Comparison of ENCODE assay signal across 21 mouse cellular contexts in the genomic region with DNA sequence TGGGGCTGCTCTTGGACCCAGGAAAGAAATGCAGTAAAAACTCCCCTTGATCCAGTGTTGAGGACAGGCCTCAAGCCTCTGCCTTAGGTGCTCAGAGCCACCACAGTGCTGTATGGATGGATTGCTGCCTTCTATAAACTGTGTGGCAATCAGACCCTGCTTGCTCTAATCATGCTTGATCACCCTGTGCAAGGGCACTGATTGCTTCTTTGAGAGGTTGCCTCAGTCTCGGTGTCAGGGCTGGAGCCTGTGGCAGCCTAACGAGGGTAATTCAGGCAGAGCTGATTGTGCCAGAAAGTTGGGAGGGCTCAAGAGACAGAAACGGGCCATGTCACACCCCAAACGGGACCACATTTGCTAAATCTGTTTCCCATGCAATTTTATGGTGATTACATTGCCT. TPM values are rescaled to one million over a fixed set of nuclear protein-coding genes. Genes with fewer than 3 reads are reported as not detected.
DNase-seq lines count a peak whose midpoint lies in the region; ATAC-seq and TF ChIP-seq lines count a peak whose summit lies in the region.
"Had no signal": no experiment of that assay in that cellular context is flagged by ENCODE, and none has a peak within 500 bp of the region (broad histone marks: within the 10 kb centered on the region; RNA-seq: fewer than 3 reads in every experiment).

No protein-coding gene starts in this region.

- no peaks in the 10 kb centered on the region for H3K9me3 ChIP-seq in forebrain, embryonic 12.5 days
- H3K9me3 ChIP-seq in forebrain, embryonic 11.5 days (ENCODE audit: control insufficient read depth, low read length) = no peaks in the 10 kb centered on the region
- H3K9me3 ChIP-seq in midbrain, embryonic 12.5 days = no peaks in the 10 kb centered on the region
- H3K9me3 ChIP-seq in midbrain, embryonic 16.5 days (replicated peaks; ENCODE audit: control insufficient read depth, low read length, poor library complexity, severe bottlenecking) = no peaks in the 10 kb centered on the region
- H3K9me3 ChIP-seq in midbrain, embryonic 15.5 days = no peaks in the 10 kb centered on the region
- H3K9me3 ChIP-seq: embryonic facial prominence, embryonic 12.5 days; limb, embryonic 12.5 days; liver, embryonic 12.5 days; neural tube, embryonic 12.5 days had no signal

- H3K27me3 ChIP-seq in forebrain, embryonic 12.5 days = 0 out of 2 replicates have a peak, but pooled peaks cover 1% of the 10 kb centered on the region
- no peaks in the 10 kb centered on the region for H3K27me3 ChIP-seq in forebrain, embryonic 11.5 days (ENCODE audit: control insufficient read depth, insufficient read depth, low read length)
- no peaks in the 10 kb centered on the region for H3K27me3 ChIP-seq in midbrain, embryonic 12.5 days
- no peaks in the 10 kb centered on the region for H3K27me3 ChIP-seq in midbrain, embryonic 16.5 days (ENCODE audit: control insufficient read depth, insufficient read depth, low read depth, low read length)
- no peaks in the 10 kb centered on the region for H3K27me3 ChIP-seq in midbrain, embryonic 15.5 days (replicated peaks)
- H3K27me3 ChIP-seq: embryonic facial prominence, embryonic 12.5 days; limb, embryonic 12.5 days; neural tube, embryonic 12.5 days had no signal

- DNase-seq in forebrain, embryonic 11.5 days (ENCODE audit: low spot score) = no peak
- peak; percentile 46 for DNase-seq in brain, embryonic 14.5 days (ENCODE audit: low read depth)
- no peak for DNase-seq in gastrocnemius, adult 8-10 months (ENCODE audit: low spot score in 2 of 2)
- no peak for DNase-seq in ovary, adult 18-20 months (ENCODE audit: low spot score)
- DNase-seq: B cell, adult 2 months; cerebellum, adult 9-10 months; heart, postnatal 10 days; kidney, adult 11 months; lung, embryonic 14.5 days; lung, postnatal 36 days; thymus, postnatal 14 days had no signal

- 37% methylated on average over 4 of the region's 4 CpGs for WGBS in forebrain, embryonic 12.5 days
- 40% methylated on average over 4 of the region's 4 CpGs for WGBS in forebrain, embryonic 11.5 days
- 62% methylated on average over 4 of the region's 4 CpGs for WGBS in midbrain, embryonic 12.5 days
- 43% methylated on average over 4 of the region's 4 CpGs for WGBS in midbrain, embryonic 16.5 days
- 34% methylated on average over 4 of the region's 4 CpGs for WGBS in midbrain, embryonic 15.5 days

- H3K36me3 ChIP-seq in forebrain, embryonic 12.5 days (replicated peaks) = peaks cover 43% of the 10 kb centered on the region
- peaks cover 3% of the 10 kb centered on the region; the same call in 1 of the 2 replicates for H3K36me3 ChIP-seq in forebrain, embryonic 11.5 days (ENCODE audit: control insufficient read depth, insufficient read depth, low read length)
- peaks cover 43% of the 10 kb centered on the region for H3K36me3 ChIP-seq in midbrain, embryonic 12.5 days
- H3K36me3 ChIP-seq in midbrain, embryonic 16.5 days (ENCODE audit: control insufficient read depth, insufficient read depth, low read length) = peaks cover 29% of the 10 kb centered on the region
- H3K36me3 ChIP-seq in midbrain, embryonic 15.5 days (replicated peaks) = peaks cover 32% of the 10 kb centered on the region

- H3K27ac ChIP-seq in forebrain, embryonic 12.5 days = peak overlapping the region; percentile 38; the same call in 1 of the 2 replicates
- H3K27ac ChIP-seq in forebrain, embryonic 11.5 days (ENCODE audit: low read depth, low read length) = no peak overlapping the region
- 0 out of 2 replicates have a peak overlapping the region, but pooled peaks have one; percentile 36 for H3K27ac ChIP-seq in midbrain, embryonic 12.5 days (replicated peaks)
- H3K27ac ChIP-seq in midbrain, embryonic 16.5 days (ENCODE audit: low read length) = no peak overlapping the region; the same call in 1 of the 2 replicates
- peak overlapping the region; percentile 39 for H3K27ac ChIP-seq in midbrain, embryonic 15.5 days
- H3K27ac ChIP-seq: embryonic facial prominence, embryonic 12.5 days; kidney, postnatal 0 days; limb, embryonic 12.5 days; liver, embryonic 12.5 days; neural tube, embryonic 12.5 days had no signal

- H3K4me2 ChIP-seq in forebrain, embryonic 12.5 days = no peak overlapping the region
- no peak overlapping the region for H3K4me2 ChIP-seq in forebrain, embryonic 11.5 days (ENCODE audit: low read depth, low read length, severe bottlenecking)
- no peak overlapping the region for H3K4me2 ChIP-seq in midbrain, embryonic 12.5 days (replicated peaks)
- no peak overlapping the region for H3K4me2 ChIP-seq in midbrain, embryonic 16.5 days (ENCODE audit: low read length)
- no peak overlapping the region for H3K4me2 ChIP-seq in midbrain, embryonic 15.5 days
- H3K4me2 ChIP-seq: embryonic facial prominence, embryonic 12.5 days; heart, embryonic 11.5 days; limb, embryonic 12.5 days; liver, embryonic 12.5 days; lung, embryonic 14.5 days; neural tube, embryonic 12.5 days had no signal

- no peak for TF ChIP-seq POLR2A in brain, embryonic 14.5 days (IDR thresholded peaks at IDR 0.05; ENCODE audit: borderline replicate concordance, extremely low read depth, insufficient read depth, insufficient read length, poor library complexity, severe bottlenecking)

- H3K4me1 ChIP-seq in forebrain, embryonic 12.5 days = peaks cover 8% of the 10 kb centered on the region; the same call in 1 of the 2 replicates
- no peaks in the 10 kb centered on the region for H3K4me1 ChIP-seq in forebrain, embryonic 11.5 days (replicated peaks; ENCODE audit: control insufficient read depth, insufficient read depth, low read length)
- H3K4me1 ChIP-seq in midbrain, embryonic 12.5 days = peaks cover 11% of the 10 kb centered on the region
- peaks cover 3% of the 10 kb centered on the region; the same call in 1 of the 2 replicates for H3K4me1 ChIP-seq in midbrain, embryonic 16.5 days (ENCODE audit: control insufficient read depth, insufficient read depth, low read length)
- peaks cover 13% of the 10 kb centered on the region; the same call in 1 of the 2 replicates for H3K4me1 ChIP-seq in midbrain, embryonic 15.5 days
- H3K4me1 ChIP-seq: embryonic facial prominence, embryonic 12.5 days; liver, embryonic 12.5 days had no signal

- TF ChIP-seq CTCF in brain, embryonic 14.5 days (IDR thresholded peaks at IDR 0.05; ENCODE audit: borderline replicate concordance, extremely low read depth, insufficient read depth, insufficient read length) = no peak

- no peak overlapping the region for H3K9ac ChIP-seq in forebrain, embryonic 12.5 days
- no peak overlapping the region for H3K9ac ChIP-seq in forebrain, embryonic 11.5 days (ENCODE audit: low read length)
- no peak overlapping the region for H3K9ac ChIP-seq in midbrain, embryonic 12.5 days (replicated peaks)
- no peak overlapping the region for H3K9ac ChIP-seq in midbrain, embryonic 16.5 days (ENCODE audit: low read depth, low read length)
- H3K9ac ChIP-seq in midbrain, embryonic 15.5 days = no peak overlapping the region
- H3K9ac ChIP-seq: embryonic facial prominence, embryonic 12.5 days; limb, embryonic 12.5 days; liver, embryonic 12.5 days; lung, embryonic 14.5 days; neural tube, embryonic 12.5 days had no signal

- H3K4me3 ChIP-seq in forebrain, embryonic 12.5 days (replicated peaks) = no peak overlapping the region
- H3K4me3 ChIP-seq in forebrain, embryonic 11.5 days (ENCODE audit: low read depth, low read length) = no peak overlapping the region
- H3K4me3 ChIP-seq in midbrain, embryonic 12.5 days = no peak overlapping the region
- no peak overlapping the region for H3K4me3 ChIP-seq in midbrain, embryonic 16.5 days (ENCODE audit: low read depth, low read length)
- H3K4me3 ChIP-seq in midbrain, embryonic 15.5 days = no peak overlapping the region
- H3K4me3 ChIP-seq: embryonic facial prominence, embryonic 12.5 days; limb, embryonic 12.5 days; liver, embryonic 12.5 days; neural tube, embryonic 12.5 days had no signal

- 0 out of 2 replicates have a peak, but pooled peaks have one; percentile 12 for ATAC-seq in forebrain, embryonic 12.5 days (ENCODE audit: low FRiP score)
- ATAC-seq in forebrain, embryonic 11.5 days (replicated peaks; ENCODE audit: low FRiP score) = no peak
- no peak for ATAC-seq in midbrain, embryonic 12.5 days (ENCODE audit: low FRiP score, low read depth)
- ATAC-seq in midbrain, embryonic 16.5 days = no peak
- no peak for ATAC-seq in midbrain, embryonic 15.5 days (replicated peaks)
- ATAC-seq: liver, embryonic 12.5 days had no signal

RNA-seq across cellular contexts. Expression of a gene that starts 47.2 kb away (rescaled TPM):
- 52.3 and 56.8 TPM in 2 replicates for polyA plus RNA-seq in forebrain, embryonic 12.5 days (2016; fragmentation: Nextera tagmentation; extraction: Ambion mirVana)
- polyA plus RNA-seq in forebrain, embryonic 11.5 days (2014; fragmentation: Nextera tagmentation; extraction: Ambion mirVana) = 38.0 and 41.5 TPM in 2 replicates
- 56.5 and 67.4 TPM in 2 replicates for polyA plus RNA-seq in midbrain, embryonic 12.5 days (2016; fragmentation: Nextera tagmentation; extraction: Ambion mirVana)
- 64.0 and 78.9 TPM in 2 replicates for polyA plus RNA-seq in midbrain, embryonic 16.5 days (2015; fragmentation: Nextera tagmentation; extraction: Ambion mirVana)
- polyA plus RNA-seq in brain, embryonic 14.5 days (2012; rRNA removed) = 118 and 171 TPM in 2 replicates
- 85.3 and 88.3 TPM in 2 replicates for polyA plus RNA-seq in midbrain, embryonic 15.5 days (2015; fragmentation: Nextera tagmentation; extraction: Ambion mirVana)
- 10 to 100 TPM in 3 of 4 experiments, 1 to 10 TPM in 1; 7.6 to 17.9 (median 10.6) TPM for total RNA-seq in gastrocnemius, adult 8-10 months (2022)

Comparison
In these comparisons a context has a peak if more than half of its experiments do, and no peak if none do; other contexts are left out.
1. H3K27ac ChIP-seq: peak in forebrain, embryonic 12.5 days (single experiment), midbrain, embryonic 12.5 days (single experiment) and midbrain, embryonic 15.5 days (single experiment); none in forebrain, embryonic 11.5 days (single experiment) and midbrain, embryonic 16.5 days (single experiment).